Mouse (Mus musculus): ENCODE data around the gene Spock1. TPM values are rescaled to one million over a fixed set of nuclear protein-coding genes. Genes with fewer than 3 reads are reported as not detected.
A peak's percentile ranks its signal among the peaks of the same experiment; 100 is the strongest.

Gene Spock1
- polyA plus RNA-seq, 1 experiment, result 0.06 TPM

GRCm38 (mm10) chr13:57793643-57794240 is 114.4 kb downstream of the Spock1 start:
- DNase-seq, result peak; percentile 4
- TF ChIP-seq CTCF (IDR thresholded peaks at IDR 0.05; ENCODE audit: insufficient read depth, low read length) (no peak), POLR2A (IDR thresholded peaks at IDR 0.05; ENCODE audit: borderline replicate concordance, extremely low read depth, low read depth, low read length) (no peak)
- no peak overlapping the region for H3K4me3 ChIP-seq (replicated peaks; ENCODE audit: extremely low read depth, low read depth, low read length)
- 43% methylated on average over 12 of the region's 12 CpGs for WGBS
- no peaks in the 10 kb centered on the region for H3K4me1 ChIP-seq (ENCODE audit: control insufficient read depth, insufficient read depth, low read length)

- no peak overlapping the region for H3K4me3 ChIP-seq (replicated peaks; ENCODE audit: extremely low read depth, low read depth, low read length)
- no peaks in the 10 kb centered on the region for H3K4me1 ChIP-seq (ENCODE audit: control insufficient read depth, insufficient read depth, low read length)
- WGBS, result 65% methylated on average over 5 of the region's 5 CpGs
- no peak for DNase-seq
- no peak for TF ChIP-seq POLR2A (IDR thresholded peaks at IDR 0.05; ENCODE audit: borderline replicate concordance, extremely low read depth, low read depth, low read length)
- no peak for TF ChIP-seq CTCF (IDR thresholded peaks at IDR 0.05; ENCODE audit: insufficient read depth, low read length)
These were observed 118.3 kb downstream of the Spock1 start for GRCm38 (mm10) chr13:57789796-57790195.

DNA sequence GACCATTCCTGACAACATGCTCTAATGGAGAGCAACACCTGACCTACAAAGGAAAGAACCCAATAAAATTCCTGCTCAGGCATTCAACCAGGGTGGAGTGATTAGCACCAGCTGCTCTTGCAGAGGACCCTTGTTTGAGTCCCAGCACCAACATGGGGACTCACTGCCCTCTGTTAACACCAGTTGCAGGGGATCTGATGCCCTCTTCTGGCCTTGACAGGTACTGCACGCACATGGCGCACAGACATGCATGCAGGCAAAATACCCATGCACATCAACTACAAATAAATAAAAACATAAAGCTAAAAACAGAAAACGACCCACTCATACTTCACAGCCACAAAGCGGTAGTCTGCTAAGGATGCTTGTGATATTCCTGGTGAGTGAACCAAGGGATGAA is 119.8 kb downstream of the Spock1 start:
- no peak for DNase-seq

GRCm38 (mm10) chr13:57786278-57786677 is 121.9 kb downstream of the Spock1 start:
- no peaks in the 10 kb centered on the region for H3K4me1 ChIP-seq (ENCODE audit: control insufficient read depth, insufficient read depth, low read length)
- WGBS, result 66% methylated on average over 8 of the region's 8 CpGs
- H3K4me3 ChIP-seq (replicated peaks; ENCODE audit: extremely low read depth, low read depth, low read length), result no peak overlapping the region
- TF ChIP-seq POLR2A (IDR thresholded peaks at IDR 0.05; ENCODE audit: borderline replicate concordance, extremely low read depth, low read depth, low read length) (no peak), CTCF (IDR thresholded peaks at IDR 0.05; ENCODE audit: insufficient read depth, low read length) (no peak)
- no peak for DNase-seq

More for the DNA sequence above, 119.8 kb downstream of the Spock1 start:
- Histone ChIP-seq H3K4me1 (ENCODE audit: control insufficient read depth, insufficient read depth, low read length) (no peaks in the 10 kb centered on the region), H3K4me3 (replicated peaks; ENCODE audit: extremely low read depth, low read depth, low read length) (no peak overlapping the region)
- TF ChIP-seq POLR2A (IDR thresholded peaks at IDR 0.05; ENCODE audit: borderline replicate concordance, extremely low read depth, low read depth, low read length) (no peak), CTCF (IDR thresholded peaks at IDR 0.05; ENCODE audit: insufficient read depth, low read length) (no peak)
- 95% methylated on average over 4 of the region's 4 CpGs for WGBS

DNA sequence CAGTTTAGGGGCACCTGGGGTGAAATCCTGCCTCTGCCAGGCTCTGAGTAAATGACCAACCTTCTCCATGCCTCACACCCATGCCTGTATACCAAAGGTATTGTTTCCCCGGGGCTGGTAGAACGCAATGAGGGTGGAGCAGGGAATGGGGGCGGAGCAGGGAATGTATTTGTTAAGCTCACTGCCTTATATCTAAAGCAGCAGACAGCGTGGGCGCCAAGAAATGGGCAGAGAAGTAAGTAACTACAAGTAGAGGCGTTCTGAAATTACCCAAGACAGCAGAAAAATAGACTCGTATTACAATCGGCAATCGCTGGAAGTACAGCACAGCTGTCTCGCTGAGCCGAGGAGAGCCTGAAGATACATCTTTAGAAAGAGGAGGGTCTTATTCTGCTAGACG is 125.2 kb downstream of the Spock1 start:
- H3K4me1 ChIP-seq (ENCODE audit: control insufficient read depth, insufficient read depth, low read length), result no peaks in the 10 kb centered on the region
- TF ChIP-seq CTCF (IDR thresholded peaks at IDR 0.05; ENCODE audit: insufficient read depth, low read length) (no peak), POLR2A (IDR thresholded peaks at IDR 0.05; ENCODE audit: borderline replicate concordance, extremely low read depth, low read depth, low read length) (no peak)
- DNase-seq, result no peak
- no peak overlapping the region for H3K4me3 ChIP-seq (replicated peaks; ENCODE audit: extremely low read depth, low read depth, low read length)
- 64% methylated on average over 12 of the region's 12 CpGs for WGBS

- Histone ChIP-seq H3K4me1 (ENCODE audit: control insufficient read depth, insufficient read depth, low read length) (no peaks in the 10 kb centered on the region), H3K4me3 (replicated peaks; ENCODE audit: extremely low read depth, low read depth, low read length) (no peak overlapping the region)
- TF ChIP-seq POLR2A (IDR thresholded peaks at IDR 0.05; ENCODE audit: borderline replicate concordance, extremely low read depth, low read depth, low read length) (no peak), CTCF (IDR thresholded peaks at IDR 0.05; ENCODE audit: insufficient read depth, low read length) (no peak)
- 73% methylated on average over 6 of the region's 6 CpGs for WGBS
- DNase-seq, result no peak
These were observed 126.0 kb downstream of the Spock1 start for GRCm38 (mm10) chr13:57782107-57782561.

DNA sequence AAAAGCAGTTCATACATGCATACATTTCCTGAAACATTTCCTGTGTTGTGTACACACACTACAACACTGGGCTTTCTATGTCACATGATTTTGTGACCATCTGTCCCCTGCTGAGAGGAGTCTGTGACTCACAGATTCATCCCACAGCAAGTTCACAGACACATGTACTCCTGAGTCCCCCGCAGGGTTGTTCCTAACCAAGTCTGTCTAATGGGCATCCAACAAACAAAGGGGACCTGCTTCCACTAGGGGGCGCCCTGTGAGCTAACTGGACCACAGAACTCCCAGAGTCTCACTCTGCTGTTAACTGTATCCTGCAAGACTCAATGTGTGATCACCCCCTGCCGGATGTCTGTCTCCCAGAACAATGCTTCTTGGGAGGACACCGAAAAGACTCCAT is 129.0 kb downstream of the Spock1 start:
- no peaks in the 10 kb centered on the region for H3K4me1 ChIP-seq (ENCODE audit: control insufficient read depth, insufficient read depth, low read length)
- TF ChIP-seq POLR2A (IDR thresholded peaks at IDR 0.05; ENCODE audit: borderline replicate concordance, extremely low read depth, low read depth, low read length) (no peak), CTCF (IDR thresholded peaks at IDR 0.05; ENCODE audit: insufficient read depth, low read length) (no peak)
- WGBS, result 78% methylated on average over 4 of the region's 4 CpGs
- no peak overlapping the region for H3K4me3 ChIP-seq (replicated peaks; ENCODE audit: extremely low read depth, low read depth, low read length)
- no peak for DNase-seq

- 77% methylated on average over 3 of the region's 3 CpGs for WGBS
- no peak for TF ChIP-seq POLR2A (IDR thresholded peaks at IDR 0.05; ENCODE audit: borderline replicate concordance, extremely low read depth, low read depth, low read length)
- TF ChIP-seq CTCF (IDR thresholded peaks at IDR 0.05; ENCODE audit: insufficient read depth, low read length), result no peak
- no peak overlapping the region for H3K4me3 ChIP-seq (replicated peaks; ENCODE audit: extremely low read depth, low read depth, low read length)
These were observed 129.6 kb downstream of the Spock1 start for GRCm38 (mm10) chr13:57778524-57778923.

GRCm38 (mm10) chr13:57771998-57772397 is 136.1 kb downstream of the Spock1 start:
- Histone ChIP-seq H3K4me1 (ENCODE audit: control insufficient read depth, insufficient read depth, low read length) (no peaks in the 10 kb centered on the region), H3K4me3 (replicated peaks; ENCODE audit: extremely low read depth, low read depth, low read length) (no peak overlapping the region)
- no peak for DNase-seq
- TF ChIP-seq POLR2A (IDR thresholded peaks at IDR 0.05; ENCODE audit: borderline replicate concordance, extremely low read depth, low read depth, low read length) (no peak), CTCF (IDR thresholded peaks at IDR 0.05; ENCODE audit: insufficient read depth, low read length) (no peak)
- 72% methylated on average over 6 of the region's 6 CpGs for WGBS

More at GRCm38 (mm10) chr13:57778524-57778923, 129.6 kb downstream of the Spock1 start:
- no peak for DNase-seq
- H3K4me1 ChIP-seq (ENCODE audit: control insufficient read depth, insufficient read depth, low read length), result no peaks in the 10 kb centered on the region

DNA sequence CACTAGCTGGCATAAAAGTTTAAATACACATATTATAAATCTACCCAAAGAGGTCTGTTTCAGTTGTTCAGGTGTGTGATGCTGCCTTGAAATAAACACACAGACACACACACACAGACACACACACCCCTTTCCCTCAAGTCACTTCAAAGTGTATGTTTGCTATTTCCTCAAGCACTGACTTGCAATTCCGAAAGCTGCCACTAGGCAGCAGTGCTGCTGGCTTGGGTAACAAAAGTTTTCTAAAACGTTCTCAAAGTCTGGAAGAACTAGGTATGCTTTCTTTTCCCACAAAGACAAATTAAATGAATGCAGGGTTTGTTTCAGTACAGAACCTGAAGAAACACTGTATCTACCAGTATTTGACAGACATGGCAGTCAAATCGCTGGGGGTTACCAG is 141.4 kb downstream of the Spock1 start:
- H3K4me3 ChIP-seq (replicated peaks; ENCODE audit: extremely low read depth, low read depth, low read length), result no peak overlapping the region
- no peak for DNase-seq
- no peaks in the 10 kb centered on the region for H3K4me1 ChIP-seq (ENCODE audit: control insufficient read depth, insufficient read depth, low read length)
- WGBS, result 49% methylated on average over 3 of the region's 3 CpGs
- TF ChIP-seq CTCF (IDR thresholded peaks at IDR 0.05; ENCODE audit: insufficient read depth, low read length) (peak; percentile 40; the same call in 1 of the 2 replicates), POLR2A (IDR thresholded peaks at IDR 0.05; ENCODE audit: borderline replicate concordance, extremely low read depth, low read depth, low read length) (no peak)

Data from lung, adult 2 months (tissue).